Mouse (Mus musculus) midbrain, postnatal 0 days (tissue): ENCODE measurements around the gene Oaz1. TPM values are rescaled to one million over a fixed set of nuclear protein-coding genes. Genes with fewer than 3 reads are reported as not detected.

Experiments
- ATAC-seq: fragments of 200-750 bp; cut with Nextera tagmentation; 2 replicates; pipeline ENCODE4 v1.8.0; 2017; ENCODE audit warnings: moderate number of reproducible peaks, mild to moderate bottlenecking, moderate TSS enrichment, moderate library complexity; ENCODE audit not compliant: low FRiP score
- DNase-seq: peaks from one replicate; pipeline ENCODE4 v3.0.0-alpha.2; 2015; ENCODE audit warnings: low spot score
- H3K27ac ChIP-seq: fragments of 300-500 bp; sonication (generic); 2 replicates; pipeline ENCODE4 v1.5.1; 2014; ENCODE audit warnings: low read depth, mild to moderate bottlenecking, low read length, mixed read lengths
- H3K27me3 ChIP-seq: fragments of 300-500 bp; sonication (generic); 2 replicates; pipeline ENCODE4 v1.6.1; 2014; ENCODE audit warnings: low read length, control low read depth, mixed read lengths; ENCODE audit not compliant: insufficient read depth
- H3K36me3 ChIP-seq: fragments of 300-500 bp; sonication (generic); 2 replicates; pipeline ENCODE4 v1.6.1; 2014; ENCODE audit warnings: low read length, control low read depth, mixed read lengths; ENCODE audit not compliant: insufficient read depth
- H3K4me1 ChIP-seq: fragments of 300-500 bp; sonication (generic); 2 replicates; pipeline ENCODE4 v1.6.1; 2014; ENCODE audit warnings: mild to moderate bottlenecking, control low read depth, antibody characterized with exemption, low read length, mixed read lengths; ENCODE audit not compliant: insufficient read depth
- H3K4me2 ChIP-seq: fragments of 300-500 bp; sonication (generic); 2 replicates; pipeline ENCODE4 v1.6.1; 2014; ENCODE audit warnings: low read depth, mild to moderate bottlenecking, low read length, mixed read lengths; ENCODE audit not compliant: poor library complexity, severe bottlenecking
- H3K4me3 ChIP-seq: fragments of 300-500 bp; sonication (generic); 2 replicates; pipeline ENCODE4 v1.5.1; 2014; ENCODE audit warnings: low read depth, mild to moderate bottlenecking, low read length, moderate library complexity
- H3K9ac ChIP-seq: fragments of 300-500 bp; sonication (generic); replicated peaks from 2 replicates; pipeline ENCODE4 v1.6.1; 2014; ENCODE audit warnings: mild to moderate bottlenecking, low read length, moderate library complexity, mixed read lengths; ENCODE audit not compliant: poor library complexity, severe bottlenecking
- H3K9me3 ChIP-seq: fragments of 300-500 bp; sonication (generic); 2 replicates; pipeline ENCODE4 v1.6.1; 2016; ENCODE audit warnings: low read length, control low read depth
- CTCF ChIP-seq: IDR thresholded peaks from 2 replicates; pipeline ENCODE4 v1.5.1; 2016; ENCODE audit warnings: antibody characterized with exemption, mild to moderate bottlenecking
- WGBS: fragments of 180-500 bp; shearing (Covaris S2); extraction: QIAGEN DNeasy Blood & Tissue Kit; methylation state at CpG from one replicate; pipeline ENCODE4 v1.1.7; 2014; 5-methylcytosine and 5-hydroxymethylcytosine counted together
- polyA plus RNA-seq: library from polyadenylated mRNA; unstranded; fragments of >200 nt; fragmentation: Nextera tagmentation; extraction: Ambion mirVana; gene quantifications from 2 replicates; pipeline ENCODE4 v1.2.1, GENCODE M21; 2015
- total RNA-seq: library from RNA; depleted of rRNA; stranded (reverse); fragments of >200 nt; gene quantifications from 2 replicates; pipeline ENCODE4 v1.2.3, GENCODE M21; 2014

The Oaz1 gene
- total and polyA plus RNA-seq, 2 experiments from 2014 or later, result 928 to 1,039 TPM

- TF ChIP-seq CTCF, result no peak
- Histone ChIP-seq H3K27me3 (no peaks in the 10 kb centered on the region), H3K4me3 (no peak overlapping the region), H3K36me3 (peaks cover 55% of the 10 kb centered on the region), H3K9me3 (no peaks in the 10 kb centered on the region), H3K4me1 (no peaks in the 10 kb centered on the region), H3K4me2 (no peak overlapping the region), H3K27ac (no peak overlapping the region), H3K9ac (no peak overlapping the region)
- ATAC-seq (no peak), DNase-seq (no peak)
- WGBS, result 94% methylated on average over 5 of the region's 5 CpGs
Observed at GRCm38 (mm10) chr10:80862305-80862704, 35.8 kb downstream of the Oaz1 start.

GRCm38 (mm10) chr10:80864446-80864845, 38.0 kb downstream of the Oaz1 start:
- DNase-seq, result peak; percentile 19
- Histone ChIP-seq H3K4me1 (no peaks in the 10 kb centered on the region), H3K9ac (no peak overlapping the region), H3K27me3 (no peaks in the 10 kb centered on the region), H3K4me2 (no peak overlapping the region), H3K4me3 (no peak overlapping the region), H3K27ac (no peak overlapping the region), H3K9me3 (no peaks in the 10 kb centered on the region), H3K36me3 (peaks cover 67% of the 10 kb centered on the region)
- no peak for ATAC-seq
- no peak for TF ChIP-seq CTCF
- 83% methylated on average over 16 of the region's 16 CpGs for WGBS

- ATAC-seq (no peak), DNase-seq (no peak)
- H3K4me1 ChIP-seq, result no peaks in the 10 kb centered on the region
- TF ChIP-seq CTCF, result no peak
- H3K27me3 ChIP-seq, result no peaks in the 10 kb centered on the region
- no peak overlapping the region for H3K9ac ChIP-seq
- no peak overlapping the region for H3K4me3 ChIP-seq
- no peak overlapping the region for H3K4me2 ChIP-seq
- H3K9me3 ChIP-seq, result no peaks in the 10 kb centered on the region
- 83% methylated on average over 2 of the region's 6 CpGs for WGBS
- no peak overlapping the region for H3K27ac ChIP-seq
- peaks cover 25% of the 10 kb centered on the region for H3K36me3 ChIP-seq
Observed at GRCm38 (mm10) chr10:80870993-80871392, 44.5 kb downstream of the Oaz1 start.

- ATAC-seq, result no peak; the same call in 1 of the 2 replicates
- no peak for DNase-seq
- 44% methylated on average over 9 of the region's 9 CpGs for WGBS
Observed at GRCm38 (mm10) chr10:80871581-80871980, 45.1 kb downstream of the Oaz1 start, which contains the start of gene Tmprss9. Gene Tmprss9, plus strand, starts transcription at chr10:80871848.

GRCm38 (mm10) chr10:80874035-80874434, 47.6 kb downstream of the Oaz1 start:
- Histone ChIP-seq H3K9me3 (no peaks in the 10 kb centered on the region), H3K36me3 (no peaks in the 10 kb centered on the region), H3K4me2 (no peak overlapping the region), H3K9ac (no peak overlapping the region), H3K4me3 (no peak overlapping the region), H3K27ac (no peak overlapping the region), H3K27me3 (no peaks in the 10 kb centered on the region), H3K4me1 (no peaks in the 10 kb centered on the region)
- 79% methylated on average over 9 of the region's 9 CpGs for WGBS
- TF ChIP-seq CTCF, result no peak
- DNase-seq (no peak), ATAC-seq (no peak)

More at GRCm38 (mm10) chr10:80871581-80871980, 45.1 kb downstream of the Oaz1 start, which contains the start of gene Tmprss9:
- Histone ChIP-seq H3K4me1 (no peaks in the 10 kb centered on the region), H3K27me3 (no peaks in the 10 kb centered on the region), H3K4me3 (no peak within 1 kb of the TSS), H3K9ac (no peak within 1 kb of the TSS), H3K4me2 (no peak within 1 kb of the TSS), H3K27ac (no peak within 1 kb of the TSS), H3K36me3 (peaks cover 19% of the 10 kb centered on the region), H3K9me3 (no peaks in the 10 kb centered on the region)
- no peak for TF ChIP-seq CTCF

- Histone ChIP-seq H3K4me2 (no peak overlapping the region), H3K4me3 (no peak overlapping the region), H3K9ac (no peak overlapping the region), H3K4me1 (no peaks in the 10 kb centered on the region), H3K27me3 (no peaks in the 10 kb centered on the region), H3K27ac (no peak overlapping the region), H3K36me3 (no peaks in the 10 kb centered on the region), H3K9me3 (no peaks in the 10 kb centered on the region)
- peak; percentile 83 for TF ChIP-seq CTCF
- ATAC-seq (no peak), DNase-seq (peak; percentile 39)
- 27% methylated on average over 5 of the region's 5 CpGs for WGBS
Observed at GRCm38 (mm10) chr10:80876028-80876427, 49.6 kb downstream of the Oaz1 start.
